Mouse (Mus musculus) ES-Bruce4 (cell line): ENCODE results near the gene Ifne. TPM values are rescaled to one million over a fixed set of nuclear protein-coding genes. Genes with fewer than 3 reads are reported as not detected.

ENCODE experiments used
- H3K27ac ChIP-seq: 2 replicates; pipeline ENCODE4 v1.5.1; 2012; ENCODE audit warnings: low read length, inconsistent platforms; ENCODE audit not compliant: insufficient read depth
- H3K27me3 ChIP-seq: 2 replicates; pipeline ENCODE4 v1.6.1; 2012; ENCODE audit warnings: mild to moderate bottlenecking, low read length, inconsistent platforms; ENCODE audit not compliant: control insufficient read depth, poor library complexity, insufficient read depth, severe bottlenecking
- H3K36me3 ChIP-seq: 2 replicates; pipeline ENCODE4 v1.6.1; 2012; ENCODE audit warnings: inconsistent platforms, mild to moderate bottlenecking, low read length, moderate library complexity; ENCODE audit not compliant: control insufficient read depth, poor library complexity, insufficient read depth, severe bottlenecking
- H3K4me1 ChIP-seq: one replicate; pipeline ENCODE4 v1.8.1; 2011; ENCODE audit warnings: low read length; ENCODE audit not compliant: control insufficient read depth, insufficient read depth
- H3K4me3 ChIP-seq: 2 replicates; pipeline ENCODE4 v1.5.1; 2011; ENCODE audit warnings: low read depth, mild to moderate bottlenecking, low read length
- H3K9ac ChIP-seq: 2 replicates; pipeline ENCODE4 v1.6.1; 2012; ENCODE audit warnings: low read depth, mild to moderate bottlenecking, inconsistent platforms; ENCODE audit not compliant: poor library complexity, severe bottlenecking
- H3K9me3 ChIP-seq: replicated peaks from 2 replicates; pipeline ENCODE4 v1.6.1; 2012; ENCODE audit warnings: mild to moderate bottlenecking, low read length, inconsistent platforms; ENCODE audit not compliant: control insufficient read depth, poor library complexity, insufficient read depth, severe bottlenecking
- CTCF ChIP-seq: IDR thresholded peaks from one replicate; pipeline ENCODE4 v1.8.1; 2011; ENCODE audit warnings: low read depth, low read length
- EP300 ChIP-seq: IDR thresholded peaks from 2 replicates; pipeline ENCODE4 v1.6.1; 2011; ENCODE audit warnings: low read depth, low read length; ENCODE audit not compliant: insufficient read depth
- POLR2A ChIP-seq: IDR thresholded peaks from one replicate; pipeline ENCODE4 v1.8.1; 2011; ENCODE audit warnings: low read length; ENCODE audit not compliant: insufficient read depth
- polyA plus RNA-seq: library from polyadenylated mRNA; stranded (reverse); fragments of >200 nt; gene quantifications from 2 replicates; pipeline ENCODE4 v1.2.4, GENCODE M21; 2011; ENCODE audit warnings: low read depth; ENCODE audit not compliant: missing spikeins, insufficient read depth, insufficient read length

Ifne gene
- polyA plus RNA-seq, 1 experiment = not detected

DNA sequence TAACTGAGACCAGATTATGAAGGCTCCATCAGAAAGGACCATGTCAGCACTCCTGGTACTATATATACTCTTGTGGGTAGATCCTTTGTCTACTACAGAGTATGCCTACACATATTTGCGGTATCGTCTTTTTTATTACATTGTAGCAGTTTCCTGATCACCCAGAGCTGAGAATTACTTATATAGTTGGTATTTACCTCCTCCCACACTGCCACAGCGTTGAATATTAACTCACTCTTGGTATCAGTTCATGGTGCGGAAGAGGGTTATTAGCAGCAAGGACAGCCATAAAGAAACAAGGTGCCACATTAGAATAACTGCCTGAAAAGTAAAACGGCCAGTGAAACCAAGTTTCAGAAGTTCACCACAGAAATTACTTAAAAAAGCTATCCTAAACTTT is 41.3 kb upstream of the Ifne start:
- Histone ChIP-seq H3K9me3 (peaks cover 5% of the 10 kb centered on the region), H3K36me3 (no peaks in the 10 kb centered on the region), H3K9ac (no peak overlapping the region), H3K4me3 (no peak overlapping the region), H3K27ac (no peak overlapping the region), H3K27me3 (no peaks in the 10 kb centered on the region), H3K4me1 (no peaks in the 10 kb centered on the region)
- no peak for TF ChIP-seq POLR2A
- no peak for TF ChIP-seq CTCF
- no peak for TF ChIP-seq EP300

DNA sequence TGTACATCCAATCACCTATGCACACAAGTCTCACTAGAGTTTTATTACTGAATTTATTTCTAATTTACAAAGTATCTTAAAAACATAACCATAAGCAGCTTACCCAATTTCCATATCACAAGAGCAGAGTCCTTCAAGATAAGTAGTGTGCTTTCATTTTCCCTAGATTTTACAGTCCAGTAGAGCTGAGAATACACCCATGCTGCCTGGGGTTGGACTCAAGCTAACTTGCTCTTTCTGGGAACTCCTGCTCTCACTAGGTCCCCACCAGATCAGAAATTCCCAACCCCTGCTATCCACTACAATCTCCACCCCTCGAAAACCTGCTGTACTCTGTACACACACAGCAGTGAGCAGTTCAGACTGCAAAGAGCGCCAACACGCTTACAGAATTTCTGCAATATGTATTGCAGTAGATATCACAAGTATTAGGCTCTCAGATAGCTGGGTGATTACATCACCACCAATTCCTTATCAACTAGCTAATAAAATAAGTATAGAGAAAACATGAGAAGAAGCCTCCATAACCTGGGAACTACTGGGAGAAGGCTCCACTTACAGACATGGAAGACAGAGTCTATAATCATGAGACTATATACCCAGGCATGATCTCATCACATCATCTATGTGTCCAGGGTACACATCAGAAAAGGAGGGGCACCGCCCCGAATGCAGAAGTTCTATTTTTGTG is 37.9 kb upstream of the Ifne start:
- no peak overlapping the region for H3K9ac ChIP-seq
- no peak overlapping the region for H3K27ac ChIP-seq
- TF ChIP-seq POLR2A = no peak
- TF ChIP-seq EP300 = no peak
- no peak for TF ChIP-seq CTCF
- no peaks in the 10 kb centered on the region for H3K9me3 ChIP-seq
- H3K27me3 ChIP-seq = no peaks in the 10 kb centered on the region
- H3K4me1 ChIP-seq = no peaks in the 10 kb centered on the region
- no peaks in the 10 kb centered on the region for H3K36me3 ChIP-seq
- no peak overlapping the region for H3K4me3 ChIP-seq

DNA sequence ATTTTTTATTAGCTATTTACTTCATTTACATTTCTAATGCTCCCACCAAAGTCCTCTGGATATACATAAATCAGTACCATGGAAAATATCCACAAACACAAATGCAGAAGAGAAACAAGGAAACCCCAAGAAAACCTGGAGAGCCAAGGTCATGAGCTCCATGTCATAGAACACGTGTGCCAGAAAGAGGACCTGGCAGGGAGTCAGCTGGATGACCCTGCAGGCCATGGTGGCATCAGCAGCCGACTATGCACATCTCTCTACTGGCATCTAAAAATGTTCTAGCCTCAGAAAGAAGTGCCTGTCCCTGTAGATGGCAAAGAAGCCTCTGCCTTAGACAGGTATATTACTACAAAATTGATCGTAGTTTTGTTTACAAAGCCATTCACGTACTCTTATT is 36.3 kb upstream of the Ifne start:
- H3K27me3 ChIP-seq = no peaks in the 10 kb centered on the region
- TF ChIP-seq EP300 = no peak
- no peak for TF ChIP-seq CTCF
- no peak for TF ChIP-seq POLR2A
- no peak overlapping the region for H3K4me3 ChIP-seq
- no peaks in the 10 kb centered on the region for H3K36me3 ChIP-seq
- H3K9me3 ChIP-seq = no peaks in the 10 kb centered on the region
- H3K9ac ChIP-seq = no peak overlapping the region
- no peaks in the 10 kb centered on the region for H3K4me1 ChIP-seq
- no peak overlapping the region for H3K27ac ChIP-seq

DNA sequence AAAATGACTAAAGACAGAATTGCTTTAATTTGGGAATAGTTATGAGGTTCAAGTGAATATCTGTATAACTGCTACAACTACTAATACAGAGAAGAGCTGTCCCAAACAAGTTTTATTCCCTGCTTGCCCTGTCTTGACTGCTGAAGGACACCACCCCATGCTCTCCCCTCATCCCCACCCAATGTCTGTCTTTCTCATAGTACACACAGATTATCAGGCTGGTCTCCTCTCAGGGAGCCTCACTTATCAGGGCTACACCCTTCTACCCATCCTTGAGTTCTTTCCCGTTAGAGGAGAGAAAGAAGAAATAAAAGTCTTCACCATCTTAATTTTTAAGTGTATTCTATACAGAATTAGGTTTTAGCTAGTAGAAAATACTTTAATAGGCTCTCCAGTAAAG is 34.0 kb upstream of the Ifne start:
- H3K9me3 ChIP-seq = no peaks in the 10 kb centered on the region
- H3K36me3 ChIP-seq = no peaks in the 10 kb centered on the region
- no peak overlapping the region for H3K9ac ChIP-seq
- H3K27me3 ChIP-seq = no peaks in the 10 kb centered on the region
- no peak overlapping the region for H3K27ac ChIP-seq
- no peaks in the 10 kb centered on the region for H3K4me1 ChIP-seq
- H3K4me3 ChIP-seq = no peak overlapping the region
- TF ChIP-seq POLR2A (no peak), CTCF (no peak), EP300 (no peak)

DNA sequence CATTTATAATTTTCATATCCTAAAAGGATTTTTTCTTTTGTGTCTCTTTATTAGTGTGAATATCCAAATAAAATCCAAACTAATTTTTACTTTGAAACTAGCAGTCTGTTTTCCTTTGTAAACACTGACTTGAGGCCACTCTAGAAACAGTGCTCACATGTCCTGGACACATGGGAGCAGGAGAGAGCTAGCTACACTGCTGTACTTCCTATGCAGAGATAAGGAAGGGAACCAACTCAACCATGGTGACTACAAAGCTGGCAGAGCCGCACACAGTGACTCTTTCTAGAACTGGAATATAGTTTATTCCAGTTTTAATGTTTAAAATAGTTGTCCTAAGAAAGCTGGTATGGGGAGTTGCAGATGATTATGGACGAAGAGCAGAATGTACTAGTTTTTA is 32.9 kb upstream of the Ifne start:
- Histone ChIP-seq H3K4me1 (no peaks in the 10 kb centered on the region), H3K9ac (no peak overlapping the region), H3K27ac (no peak overlapping the region), H3K9me3 (no peaks in the 10 kb centered on the region), H3K27me3 (no peaks in the 10 kb centered on the region), H3K36me3 (no peaks in the 10 kb centered on the region), H3K4me3 (no peak overlapping the region)
- TF ChIP-seq EP300 (no peak), POLR2A (no peak), CTCF (no peak)

DNA sequence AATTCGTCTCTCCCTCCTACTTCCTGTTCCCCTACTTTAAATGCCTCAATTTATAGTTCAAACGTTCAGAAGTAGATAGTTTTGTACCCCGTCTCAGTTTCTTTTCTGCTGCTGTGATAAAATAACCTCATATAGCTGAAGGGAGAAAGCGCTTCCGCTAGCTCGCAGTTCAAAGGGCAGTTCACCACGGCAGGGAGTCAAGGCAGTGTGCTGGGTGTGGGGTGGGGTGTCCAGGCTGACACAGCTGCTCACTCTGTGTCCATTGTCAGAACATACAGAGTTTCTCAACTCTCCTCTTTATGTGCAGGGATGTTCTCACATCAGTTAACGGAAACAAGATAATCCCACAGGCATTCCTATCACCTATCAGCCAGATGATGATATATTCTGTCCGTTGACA is 32.2 kb upstream of the Ifne start:
- Histone ChIP-seq H3K36me3 (no peaks in the 10 kb centered on the region), H3K4me1 (no peaks in the 10 kb centered on the region), H3K9me3 (no peaks in the 10 kb centered on the region), H3K4me3 (no peak overlapping the region), H3K27me3 (no peaks in the 10 kb centered on the region), H3K27ac (no peak overlapping the region), H3K9ac (no peak overlapping the region)
- TF ChIP-seq POLR2A (no peak), CTCF (no peak), EP300 (no peak)
